Mouse (Mus musculus) liver, embryonic 13.5 days (tissue): ENCODE results near the gene Adat3. TPM values are rescaled to one million over a fixed set of nuclear protein-coding genes. Genes with fewer than 3 reads are reported as not detected.
A peak's percentile ranks its signal among the peaks of the same experiment; 100 is the strongest.

Source experiments
- ATAC-seq: fragments of 200-750 bp; cut with Nextera tagmentation; 2 replicates; pipeline ENCODE4 v1.8.0; 2017; ENCODE audit warnings: low read depth, mild to moderate bottlenecking, moderate number of reproducible peaks, moderate library complexity
- DNase-seq: peaks from one replicate; pipeline ENCODE4 v3.0.0; 2022
- H3K27ac ChIP-seq: fragments of 300-500 bp; sonication (generic); 2 replicates; pipeline ENCODE4 v1.5.1; 2015; ENCODE audit warnings: moderate library complexity, mild to moderate bottlenecking, inconsistent platforms
- H3K27me3 ChIP-seq: fragments of 300-500 bp; sonication (generic); 2 replicates; pipeline ENCODE4 v1.6.1; 2015; ENCODE audit warnings: mild to moderate bottlenecking, inconsistent platforms
- H3K36me3 ChIP-seq: fragments of 300-500 bp; sonication (generic); 2 replicates; pipeline ENCODE4 v1.6.1; 2015; ENCODE audit warnings: mild to moderate bottlenecking, inconsistent platforms
- H3K4me1 ChIP-seq: fragments of 300-500 bp; sonication (generic); replicated peaks from 2 replicates; pipeline ENCODE4 v1.6.1; 2015; ENCODE audit warnings: inconsistent platforms
- H3K4me2 ChIP-seq: fragments of 300-500 bp; sonication (generic); 2 replicates; pipeline ENCODE4 v1.6.1; 2015; ENCODE audit warnings: inconsistent platforms, mild to moderate bottlenecking, moderate library complexity
- H3K4me3 ChIP-seq: fragments of 300-500 bp; sonication (generic); replicated peaks from 2 replicates; pipeline ENCODE4 v1.5.1; 2015; ENCODE audit warnings: mild to moderate bottlenecking, inconsistent platforms
- H3K9ac ChIP-seq: fragments of 300-500 bp; sonication (generic); 2 replicates; pipeline ENCODE4 v1.6.1; 2015; ENCODE audit warnings: mild to moderate bottlenecking, inconsistent platforms
- H3K9me3 ChIP-seq: fragments of 300-500 bp; sonication (generic); replicated peaks from 2 replicates; pipeline ENCODE4 v1.6.1; 2016; ENCODE audit warnings: inconsistent platforms
- WGBS: fragments of 180-500 bp; shearing (Covaris S2); methylation state at CpG from one replicate; pipeline ENCODE4 v1.1.7; 2015; ENCODE audit not compliant: insufficient replicate concordance; 5-methylcytosine and 5-hydroxymethylcytosine counted together
- polyA plus RNA-seq: library from polyadenylated mRNA; unstranded; fragments of >200 nt; fragmentation: Nextera tagmentation; extraction: Ambion mirVana; gene quantifications from 2 replicates; pipeline ENCODE4 v1.2.1, GENCODE M21; 2015

Adat3 gene
- 5.7 and 6.3 TPM in 2 replicates for polyA plus RNA-seq

DNA sequence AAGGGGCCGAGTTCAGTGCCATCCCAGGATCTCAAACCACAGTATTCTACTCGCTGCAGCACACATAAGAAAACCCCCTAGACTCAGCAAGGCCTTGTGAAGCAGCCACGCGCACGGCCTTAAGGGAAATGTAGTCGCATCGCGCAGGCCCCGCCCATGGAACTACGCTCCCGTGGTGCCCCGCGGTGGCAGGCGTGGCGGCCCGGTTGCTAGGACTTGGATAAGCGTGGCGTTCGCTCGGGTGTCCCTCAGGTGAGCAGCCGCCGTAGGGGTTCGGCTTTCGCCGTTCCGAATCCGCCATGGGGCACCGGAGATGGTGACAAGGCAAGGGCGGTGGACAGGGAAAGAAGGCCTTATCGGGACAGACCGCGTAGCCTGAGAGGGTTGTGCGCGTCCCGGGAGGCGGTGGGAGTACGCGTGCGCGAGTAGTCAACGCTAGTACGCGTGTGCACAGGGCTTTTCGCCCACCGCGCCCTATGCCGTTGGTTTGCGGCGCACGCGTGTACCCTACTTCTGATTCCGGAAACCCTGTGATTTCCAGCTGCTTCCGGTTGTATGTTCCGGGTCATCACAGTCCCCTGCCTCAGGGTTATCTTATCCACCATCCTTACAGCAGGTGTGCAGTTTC is at the start of gene Adat3, which contains the start of gene Scamp4:
Gene Adat3 (plus strand): TSS at position 183 of the 628 bp plus-strand sequence.
Gene Scamp4 (plus strand): TSS at position 175 of the 628 bp plus-strand sequence.
- Histone ChIP-seq H3K4me2 (peak within 1 kb of the TSS; percentile 92), H3K9me3 (no peaks in the 10 kb centered on the region), H3K4me3 (peak within 1 kb of the TSS; percentile 69), H3K27ac (peak within 1 kb of the TSS; percentile 94), H3K9ac (peak within 1 kb of the TSS; percentile 77), H3K27me3 (no peaks in the 10 kb centered on the region), H3K36me3 (peaks cover 23% of the 10 kb centered on the region), H3K4me1 (peaks cover 83% of the 10 kb centered on the region)
- WGBS, result under 1% methylated on average over 54 of the region's 54 CpGs
- peak; percentile 93 for DNase-seq
- ATAC-seq, result peak; percentile 85

DNA sequence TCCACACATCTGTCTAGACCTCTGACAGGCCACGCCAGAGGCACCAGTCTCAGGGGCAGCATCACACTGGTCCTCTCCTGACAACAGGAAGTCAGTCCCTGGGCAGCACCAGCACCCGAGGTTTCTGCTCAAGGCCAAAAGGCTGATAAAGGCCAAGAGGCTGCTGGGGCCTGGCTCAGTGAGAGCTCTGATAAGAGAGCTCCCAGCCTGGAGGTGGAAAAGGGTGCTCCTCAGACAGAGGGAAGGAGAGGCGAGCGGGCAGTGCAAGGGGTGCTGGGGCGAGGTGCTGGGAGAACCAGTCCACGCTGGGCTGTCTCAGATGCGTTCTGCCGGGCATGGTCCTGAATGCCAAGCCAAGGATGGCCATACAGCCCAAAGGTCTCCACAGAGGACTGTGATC is 49.1 kb upstream of the Adat3 start:
- peak overlapping the region; percentile 72 for H3K9ac ChIP-seq
- WGBS, result 14% methylated on average over 8 of the region's 8 CpGs
- peak overlapping the region; percentile 77 for H3K4me2 ChIP-seq
- H3K9me3 ChIP-seq, result no peaks in the 10 kb centered on the region
- DNase-seq, result peak; percentile 84
- peak; percentile 93 for ATAC-seq
- peak overlapping the region; percentile 98 for H3K27ac ChIP-seq
- H3K4me1 ChIP-seq, result peaks cover 71% of the 10 kb centered on the region
- H3K27me3 ChIP-seq, result no peaks in the 10 kb centered on the region
- peaks cover 24% of the 10 kb centered on the region for H3K36me3 ChIP-seq
- peak overlapping the region; percentile 41 for H3K4me3 ChIP-seq

DNA sequence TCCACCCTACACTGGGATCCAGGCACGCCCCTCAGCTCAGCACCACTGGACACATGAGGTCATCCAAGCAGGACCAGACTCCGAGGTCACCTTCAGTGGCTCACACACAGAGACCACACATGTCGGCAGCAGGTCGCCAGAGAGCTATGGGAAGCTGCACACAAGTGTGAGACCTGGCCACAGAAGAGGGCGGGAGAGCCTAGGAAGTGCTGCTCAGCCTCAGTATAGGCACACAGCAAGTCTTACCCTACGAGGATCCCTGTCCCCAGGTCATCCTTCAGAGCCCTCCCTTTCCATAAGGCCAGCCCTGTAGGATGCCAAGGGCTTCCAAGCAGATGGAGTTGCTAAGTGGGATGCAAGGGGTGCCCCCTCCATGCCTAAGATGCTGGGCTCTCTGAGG is 48.7 kb upstream of the Adat3 start:
- peak; percentile 47 for ATAC-seq
- peak overlapping the region; percentile 98 for H3K27ac ChIP-seq
- H3K27me3 ChIP-seq, result no peaks in the 10 kb centered on the region
- DNase-seq, result no peak
- no peaks in the 10 kb centered on the region for H3K9me3 ChIP-seq
- H3K4me3 ChIP-seq, result peak overlapping the region; percentile 41
- peaks cover 20% of the 10 kb centered on the region for H3K36me3 ChIP-seq
- peak overlapping the region; percentile 72 for H3K9ac ChIP-seq
- WGBS, result 40% methylated on average over 6 of the region's 6 CpGs
- H3K4me1 ChIP-seq, result peaks cover 71% of the 10 kb centered on the region
- H3K4me2 ChIP-seq, result peak overlapping the region; percentile 77

DNA sequence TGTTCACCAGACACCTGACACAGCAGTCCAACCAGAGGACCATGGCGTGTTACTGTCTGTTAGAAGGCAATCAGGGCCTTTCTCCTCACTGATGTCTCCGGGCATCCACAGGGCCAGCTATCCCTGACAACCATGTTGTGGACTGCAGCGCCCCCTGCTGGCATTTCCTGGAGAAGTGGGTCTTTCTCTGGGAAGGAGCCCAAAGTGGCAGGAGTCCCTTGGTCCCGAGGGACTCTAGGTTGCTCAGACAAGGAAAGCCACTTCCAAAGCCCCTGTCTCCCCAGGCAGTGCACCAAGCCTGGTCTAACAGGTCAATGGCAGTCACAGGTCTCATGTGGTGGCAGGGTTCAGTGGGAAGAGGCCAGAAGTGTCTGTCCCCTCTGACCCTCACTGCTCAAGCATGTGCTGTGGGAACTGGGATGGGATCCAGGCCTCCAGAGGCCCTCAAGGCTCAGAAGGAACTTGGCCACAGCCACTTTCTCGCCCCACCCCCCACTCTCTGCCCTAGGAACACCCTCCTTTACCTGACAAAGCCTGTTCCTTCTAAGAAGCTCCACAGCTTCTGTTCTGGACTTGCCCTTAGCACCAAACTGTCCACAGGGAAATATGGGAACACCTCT is 45.2 kb upstream of the Adat3 start:
- 36% methylated on average over 5 of the region's 5 CpGs for WGBS
- H3K36me3 ChIP-seq, result peaks cover 4% of the 10 kb centered on the region; the same call in 1 of the 2 replicates
- H3K9me3 ChIP-seq, result no peaks in the 10 kb centered on the region
- no peak overlapping the region for H3K4me3 ChIP-seq
- H3K9ac ChIP-seq, result peak overlapping the region; percentile 18
- H3K4me1 ChIP-seq, result peaks cover 83% of the 10 kb centered on the region
- H3K27me3 ChIP-seq, result no peaks in the 10 kb centered on the region
- ATAC-seq, result no peak
- peak overlapping the region; percentile 10; the same call in 1 of the 2 replicates for H3K4me2 ChIP-seq
- peak; percentile 71 for DNase-seq
- H3K27ac ChIP-seq, result peak overlapping the region; percentile 64

DNA sequence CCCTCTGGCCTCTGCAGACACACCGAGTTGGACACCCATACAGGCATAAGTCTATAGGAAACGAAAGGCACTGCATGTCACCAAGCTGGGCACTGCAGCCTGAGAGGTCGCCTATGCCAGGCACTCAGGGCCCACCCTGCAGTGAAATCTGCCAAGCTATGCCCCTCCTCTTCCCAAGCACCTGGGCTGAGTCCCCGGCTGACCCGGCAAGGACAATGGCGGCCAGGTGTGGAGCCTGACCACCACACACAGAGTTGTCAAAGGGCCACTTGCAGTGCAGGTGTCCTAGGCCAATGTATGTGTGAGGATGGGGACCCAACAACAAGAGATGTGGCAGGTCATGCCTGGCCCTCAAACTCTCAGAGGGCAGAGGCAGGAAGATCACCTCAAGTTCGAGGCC is 43.2 kb upstream of the Adat3 start:
- ATAC-seq, result no peak
- Histone ChIP-seq H3K27ac (no peak overlapping the region), H3K4me1 (peaks cover 70% of the 10 kb centered on the region), H3K4me3 (peak overlapping the region; percentile 90), H3K36me3 (peaks cover 4% of the 10 kb centered on the region; the same call in 1 of the 2 replicates), H3K9ac (peak overlapping the region; percentile 97), H3K27me3 (no peaks in the 10 kb centered on the region), H3K9me3 (no peaks in the 10 kb centered on the region), H3K4me2 (peak overlapping the region; percentile 80)
- WGBS, result 81% methylated on average over 7 of the region's 7 CpGs
- DNase-seq, result no peak

DNA sequence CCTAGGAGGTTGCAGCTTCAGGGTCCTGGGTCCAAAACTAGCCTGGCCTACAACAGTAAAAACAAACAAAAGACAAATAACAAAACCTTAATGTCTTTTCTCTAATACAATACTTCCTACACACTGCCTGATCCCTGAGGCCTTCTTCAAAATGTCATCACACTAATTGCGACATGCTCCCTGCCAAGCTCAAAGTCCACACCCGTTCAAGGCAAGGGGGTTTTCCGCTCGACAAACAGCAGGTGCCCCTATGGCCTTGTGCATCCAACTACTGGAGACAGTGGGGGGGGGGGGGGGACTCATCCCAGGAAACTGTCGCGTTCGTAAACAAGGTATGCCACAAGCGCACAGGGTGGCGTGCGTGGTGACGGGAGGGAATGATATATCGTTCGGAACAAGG is 42.1 kb upstream of the Adat3 start:
- H3K4me1 ChIP-seq, result peaks cover 60% of the 10 kb centered on the region

DNA sequence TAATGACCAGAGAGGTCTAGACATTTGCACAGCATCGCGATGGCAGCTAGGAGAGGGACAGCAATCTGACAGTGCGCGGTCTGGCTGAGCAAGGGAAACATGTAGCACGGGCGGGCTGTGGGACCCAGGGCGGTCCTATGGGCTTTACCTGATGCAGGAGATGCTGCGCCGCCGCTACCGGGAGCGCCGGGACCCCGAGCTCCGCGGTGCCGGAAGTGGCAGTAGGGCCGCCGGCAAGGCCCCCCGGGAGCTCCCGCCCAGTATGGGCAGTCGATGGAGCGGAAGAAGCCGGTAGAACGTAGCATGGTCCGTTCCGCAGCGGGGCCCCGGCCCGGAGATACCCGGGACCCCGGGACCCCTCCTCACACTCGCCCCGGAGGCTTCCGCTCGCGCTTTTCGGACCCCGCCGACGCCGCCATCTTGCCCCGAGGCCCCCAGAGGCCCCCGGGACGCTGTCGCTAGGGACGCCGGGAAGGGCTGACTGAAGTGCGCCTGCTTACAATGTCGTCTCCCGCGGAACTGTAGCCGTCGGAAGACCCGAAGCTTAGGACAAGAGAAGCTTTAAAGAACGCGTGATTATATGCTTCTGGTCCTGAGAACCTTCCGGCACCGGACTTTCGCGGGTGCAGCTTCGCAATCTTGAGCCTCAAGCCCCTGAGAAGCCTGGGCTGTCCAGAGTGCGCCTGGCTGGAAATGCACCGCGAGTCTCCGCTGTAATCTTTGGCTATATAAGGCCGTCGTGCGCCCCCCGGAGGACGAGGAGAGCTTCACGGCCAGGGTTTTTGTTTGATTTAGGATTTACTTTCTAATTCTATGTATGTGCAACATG is 41.4 kb upstream of the Adat3 start, which contains the start of gene Rexo1:
Gene Rexo1 (minus strand): TSS at position 445 of the 829 bp plus-strand sequence.
- H3K36me3 ChIP-seq, result peaks cover 16% of the 10 kb centered on the region
- peak within 1 kb of the TSS; percentile 97 for H3K9ac ChIP-seq
- ATAC-seq, result peak; percentile 80
- WGBS, result 1% methylated on average over 72 of the region's 72 CpGs
- peak within 1 kb of the TSS; percentile 89 for H3K27ac ChIP-seq
- H3K9me3 ChIP-seq, result no peaks in the 10 kb centered on the region
- H3K27me3 ChIP-seq, result no peaks in the 10 kb centered on the region
- DNase-seq, result peak; percentile 91
- peak within 1 kb of the TSS; percentile 80 for H3K4me2 ChIP-seq
- peaks cover 65% of the 10 kb centered on the region for H3K4me1 ChIP-seq
- peak within 1 kb of the TSS; percentile 90 for H3K4me3 ChIP-seq

More for the DNA sequence above, 42.1 kb upstream of the Adat3 start:
- H3K4me3 ChIP-seq, result peak overlapping the region; percentile 90
- H3K4me2 ChIP-seq, result peak overlapping the region; percentile 80
- H3K27me3 ChIP-seq, result no peaks in the 10 kb centered on the region
- H3K27ac ChIP-seq, result peak overlapping the region; percentile 89
- 1% methylated on average over 13 of the region's 13 CpGs for WGBS
- ATAC-seq (0 out of 2 replicates have a peak, but pooled peaks have one; percentile 11), DNase-seq (no peak)
- H3K9me3 ChIP-seq, result no peaks in the 10 kb centered on the region
- H3K9ac ChIP-seq, result peak overlapping the region; percentile 97
- peaks cover 10% of the 10 kb centered on the region for H3K36me3 ChIP-seq

DNA sequence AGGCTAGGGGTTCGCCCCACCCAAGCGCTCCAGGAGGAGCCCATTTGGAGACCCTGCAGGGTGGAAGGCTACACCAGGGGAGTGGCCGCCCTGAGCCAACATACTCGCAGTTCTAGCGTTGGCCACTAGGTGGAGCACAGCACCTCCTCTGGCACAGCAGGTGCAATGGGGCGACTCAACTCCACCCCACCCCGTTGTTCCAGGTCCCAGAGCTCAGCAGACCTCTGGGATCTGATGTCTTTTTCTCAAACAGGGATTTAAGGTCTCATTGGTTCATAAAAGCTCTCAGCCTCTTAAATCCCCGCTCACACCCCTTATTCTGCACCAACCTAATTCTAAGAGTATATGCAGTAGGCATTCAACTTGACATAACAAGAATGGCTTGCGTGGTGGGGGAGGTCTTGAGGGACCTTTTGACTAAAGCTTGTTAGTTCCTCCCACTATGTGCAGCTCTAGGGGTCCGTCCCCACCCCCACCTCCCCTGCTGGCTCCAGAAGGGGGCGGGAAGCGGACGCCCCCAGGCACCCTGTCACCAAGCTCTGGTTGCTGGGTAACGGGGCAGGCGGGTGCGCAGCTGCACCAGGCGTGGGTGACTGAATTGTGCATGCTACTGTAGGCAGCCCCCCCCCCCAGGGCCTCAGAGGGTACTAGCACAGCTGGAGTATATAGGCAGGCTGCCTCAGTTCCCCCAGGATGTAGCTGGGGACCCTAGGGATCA is 36.1 kb upstream of the Adat3 start:
- ATAC-seq (peak; percentile 29; the same call in 1 of the 2 replicates), DNase-seq (peak; percentile 80)
- WGBS, result 38% methylated on average over 17 of the region's 17 CpGs
- no peak overlapping the region for H3K4me3 ChIP-seq
- peaks cover 38% of the 10 kb centered on the region for H3K36me3 ChIP-seq
- H3K4me2 ChIP-seq, result no peak overlapping the region
- H3K27me3 ChIP-seq, result no peaks in the 10 kb centered on the region
- H3K27ac ChIP-seq, result peak overlapping the region; percentile 58
- no peaks in the 10 kb centered on the region for H3K9me3 ChIP-seq
- H3K4me1 ChIP-seq, result peaks cover 70% of the 10 kb centered on the region
- peak overlapping the region; percentile 31; the same call in 1 of the 2 replicates for H3K9ac ChIP-seq

DNA sequence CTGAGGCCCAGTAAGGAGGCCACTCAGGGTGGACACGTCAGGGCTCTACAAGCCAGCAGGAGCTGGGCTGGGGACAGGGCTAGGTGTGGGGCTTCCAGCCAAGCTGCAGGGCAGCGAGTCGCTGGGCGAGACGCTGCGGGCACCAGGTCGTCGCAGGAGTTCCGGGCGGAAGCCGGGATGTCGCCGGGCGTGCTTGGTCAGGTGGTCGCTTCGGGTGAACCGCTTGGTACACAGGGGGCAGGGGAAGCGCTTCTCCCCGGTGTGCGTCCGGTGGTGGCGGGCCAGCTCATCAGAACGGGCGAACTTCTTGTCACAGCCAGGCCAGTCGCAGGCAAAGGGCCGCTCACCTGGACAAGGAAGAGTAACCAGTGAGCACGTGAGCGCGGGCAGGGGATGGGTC is 33.8 kb upstream of the Adat3 start:
- H3K9ac ChIP-seq, result peak overlapping the region; percentile 61
- peaks cover 80% of the 10 kb centered on the region for H3K4me1 ChIP-seq
- H3K4me3 ChIP-seq, result peak overlapping the region; percentile 96

DNA sequence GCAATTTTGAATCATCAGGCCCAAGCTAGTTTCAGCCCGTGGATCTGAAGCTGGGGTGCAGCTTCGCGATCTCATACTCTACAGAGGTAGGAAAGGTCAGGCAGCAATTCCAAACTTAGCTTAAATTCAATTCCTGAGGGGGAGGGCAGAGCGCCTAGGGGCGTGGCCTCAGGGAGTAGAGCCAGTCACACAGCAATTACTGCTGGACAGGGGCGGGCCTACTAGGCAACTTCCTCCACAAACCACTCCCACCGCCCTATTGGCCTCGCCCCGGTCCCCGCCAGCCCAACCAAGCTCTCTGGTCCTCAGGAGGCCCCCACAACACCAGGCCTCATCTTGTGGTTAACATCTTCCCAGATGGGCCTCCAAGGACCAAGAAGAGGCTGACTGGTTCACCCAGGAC is 33.0 kb upstream of the Adat3 start:
- Histone ChIP-seq H3K4me3 (peak overlapping the region; percentile 96), H3K9ac (peak overlapping the region; percentile 98), H3K27ac (peak overlapping the region; percentile 99), H3K27me3 (no peaks in the 10 kb centered on the region), H3K36me3 (peaks cover 47% of the 10 kb centered on the region), H3K4me1 (peaks cover 88% of the 10 kb centered on the region), H3K9me3 (no peaks in the 10 kb centered on the region), H3K4me2 (peak overlapping the region; percentile 100)
- peak; percentile 74 for ATAC-seq
- DNase-seq, result peak; percentile 93
- WGBS, result 6% methylated on average over 10 of the region's 10 CpGs

More for the DNA sequence above, 33.8 kb upstream of the Adat3 start:
- H3K27me3 ChIP-seq, result no peaks in the 10 kb centered on the region
- DNase-seq, result no peak
- peak overlapping the region; percentile 82 for H3K27ac ChIP-seq
- H3K36me3 ChIP-seq, result peaks cover 42% of the 10 kb centered on the region
- H3K9me3 ChIP-seq, result no peaks in the 10 kb centered on the region
- ATAC-seq, result no peak
- 95% methylated on average over 29 of the region's 29 CpGs for whole genome bisulfite sequencing
- H3K4me2 ChIP-seq, result peak overlapping the region; percentile 100
